Mouse (Mus musculus): ENCODE measurements at regions not wholly inside any gene's neighbourhood (a gene's known extent, or its start where the extent isn't known, plus 50 kb on each side); places are given as distances from the start of the nearest gene placed in this dataset.

DNA sequence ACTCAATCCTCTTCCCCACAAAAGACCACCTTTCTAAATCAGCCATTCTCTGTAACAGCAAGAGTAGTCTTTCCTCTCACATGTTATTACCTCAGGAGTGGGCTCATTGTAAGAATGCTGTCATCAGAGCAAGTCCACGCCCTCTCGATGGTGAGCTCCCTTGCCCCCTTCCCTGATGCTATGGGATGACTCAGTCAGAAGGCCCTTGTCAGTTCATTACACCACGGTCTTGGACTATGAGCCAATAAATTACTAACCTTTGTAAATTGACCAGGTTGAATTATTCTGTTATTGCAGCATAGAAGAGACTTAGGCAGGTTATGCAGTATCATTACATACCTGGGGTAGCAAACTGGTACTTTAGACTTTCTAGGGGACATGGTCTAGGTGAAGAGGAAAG lies 237.4 kb upstream of the Klf4 start:
- Histone ChIP-seq H3K27ac (replicated peaks; ENCODE audit: low read depth, low read length) (no peak overlapping the region), H3K4me1 (ENCODE audit: control insufficient read depth, insufficient read depth, insufficient read length, low read length) (no peaks in the 10 kb centered on the region), H3K4me3 (ENCODE audit: insufficient read depth, low read depth, low read length) (no peak overlapping the region)

DNA sequence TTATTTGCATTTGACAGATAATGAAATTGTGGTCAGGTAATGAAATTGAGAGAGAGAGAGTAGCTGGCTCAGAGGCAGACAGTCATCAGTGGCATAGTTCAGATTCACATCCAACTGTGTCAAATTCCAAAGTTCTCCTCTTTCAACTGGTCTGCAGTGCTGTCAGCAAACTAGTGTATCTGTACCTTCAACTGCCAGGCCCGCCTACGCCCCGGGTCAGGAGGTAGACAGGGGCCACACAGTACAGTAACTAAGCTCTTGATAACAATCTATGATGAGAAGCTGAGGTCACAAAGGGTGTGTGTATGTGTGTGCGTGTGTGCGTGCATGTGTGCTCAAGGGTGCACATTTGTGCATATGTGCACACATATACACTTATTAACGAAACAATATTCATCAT lies 236.1 kb upstream of the Klf4 start:
- H3K4me3 ChIP-seq (ENCODE audit: insufficient read depth, low read depth, low read length): no peak overlapping the region
- no peak overlapping the region for H3K27ac ChIP-seq (replicated peaks; ENCODE audit: low read depth, low read length)
- no peaks in the 10 kb centered on the region for H3K4me1 ChIP-seq (ENCODE audit: control insufficient read depth, insufficient read depth, insufficient read length, low read length)

DNA sequence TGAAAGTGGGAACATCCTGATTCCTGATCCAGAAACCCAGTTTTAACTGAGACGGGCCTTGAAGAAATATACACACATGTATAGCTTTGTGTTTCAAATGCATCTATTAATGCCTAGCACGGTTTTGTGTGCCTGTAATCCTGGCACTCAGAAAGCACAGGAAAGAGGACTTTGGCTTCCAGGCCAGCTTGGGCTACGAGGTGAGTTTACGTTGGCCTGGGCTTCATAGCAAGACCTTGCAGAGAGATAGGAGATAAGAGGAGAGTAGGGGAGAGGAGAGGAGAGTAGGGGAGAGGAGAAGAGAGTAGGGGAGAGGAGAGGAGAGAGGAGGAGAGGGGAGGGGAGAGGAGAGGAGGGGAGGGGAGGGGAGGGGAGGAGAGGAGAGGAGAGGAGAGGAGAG lies 234.9 kb upstream of the Klf4 start:
- no peaks in the 10 kb centered on the region for H3K4me1 ChIP-seq (ENCODE audit: control insufficient read depth, insufficient read depth, insufficient read length, low read length)
- H3K4me3 ChIP-seq (ENCODE audit: insufficient read depth, low read depth, low read length): no peak overlapping the region

DNA sequence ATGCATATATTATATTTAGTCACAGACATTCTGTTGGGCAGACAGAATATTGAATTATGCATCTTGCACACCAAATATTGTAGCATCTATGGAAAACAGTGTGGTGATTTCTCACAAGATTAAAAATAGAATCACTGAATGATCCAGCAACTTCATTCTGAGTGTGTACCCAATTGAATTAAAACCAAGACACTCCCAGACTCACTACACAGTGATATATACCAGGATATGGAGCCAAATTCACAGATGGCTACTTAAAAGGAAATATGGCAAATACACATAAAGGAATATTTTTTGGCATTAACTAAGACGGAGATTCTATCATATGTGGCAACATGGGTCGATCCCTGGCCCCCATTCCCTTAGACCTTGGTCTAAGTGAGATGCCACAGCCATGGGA lies 233.5 kb upstream of the Klf4 start:
- Histone ChIP-seq H3K27ac (replicated peaks; ENCODE audit: low read depth, low read length) (no peak overlapping the region), H3K4me3 (ENCODE audit: insufficient read depth, low read depth, low read length) (no peak overlapping the region), H3K4me1 (ENCODE audit: control insufficient read depth, insufficient read depth, insufficient read length, low read length) (no peaks in the 10 kb centered on the region)

More for the DNA sequence above, 234.9 kb upstream of the Klf4 start:
- H3K27ac ChIP-seq (replicated peaks; ENCODE audit: low read depth, low read length): no peak overlapping the region

GRCm38 (mm10) chr4:55763112-55763511 lies 230.8 kb upstream of the Klf4 start:
- H3K27ac ChIP-seq (replicated peaks; ENCODE audit: low read depth, low read length): no peak overlapping the region
- no peaks in the 10 kb centered on the region for H3K4me1 ChIP-seq (ENCODE audit: control insufficient read depth, insufficient read depth, insufficient read length, low read length)
- no peak overlapping the region for H3K4me3 ChIP-seq (ENCODE audit: insufficient read depth, low read depth, low read length)

DNA sequence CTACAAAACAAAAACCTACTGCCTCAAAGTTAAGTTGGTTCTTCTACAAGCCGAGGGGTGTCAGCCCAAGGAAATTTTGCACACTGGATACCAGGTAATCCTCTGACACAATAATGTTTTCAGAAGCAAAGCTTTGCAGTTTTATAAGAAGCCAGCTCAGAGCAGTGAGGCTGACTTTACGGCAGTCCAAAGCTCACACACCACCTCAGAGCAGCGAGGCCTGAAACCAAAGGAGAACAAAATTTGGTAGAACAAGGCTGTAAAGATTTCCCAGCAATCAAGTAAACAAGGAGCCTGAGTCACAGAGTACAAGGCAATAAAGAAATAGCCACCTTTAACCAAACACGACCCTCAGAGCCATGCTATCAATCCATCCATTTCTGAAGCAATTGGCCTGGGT lies 230.1 kb upstream of the Klf4 start:
- Histone ChIP-seq H3K4me3 (ENCODE audit: insufficient read depth, low read depth, low read length) (no peak overlapping the region), H3K27ac (replicated peaks; ENCODE audit: low read depth, low read length) (no peak overlapping the region), H3K4me1 (ENCODE audit: control insufficient read depth, insufficient read depth, insufficient read length, low read length) (no peaks in the 10 kb centered on the region)

DNA sequence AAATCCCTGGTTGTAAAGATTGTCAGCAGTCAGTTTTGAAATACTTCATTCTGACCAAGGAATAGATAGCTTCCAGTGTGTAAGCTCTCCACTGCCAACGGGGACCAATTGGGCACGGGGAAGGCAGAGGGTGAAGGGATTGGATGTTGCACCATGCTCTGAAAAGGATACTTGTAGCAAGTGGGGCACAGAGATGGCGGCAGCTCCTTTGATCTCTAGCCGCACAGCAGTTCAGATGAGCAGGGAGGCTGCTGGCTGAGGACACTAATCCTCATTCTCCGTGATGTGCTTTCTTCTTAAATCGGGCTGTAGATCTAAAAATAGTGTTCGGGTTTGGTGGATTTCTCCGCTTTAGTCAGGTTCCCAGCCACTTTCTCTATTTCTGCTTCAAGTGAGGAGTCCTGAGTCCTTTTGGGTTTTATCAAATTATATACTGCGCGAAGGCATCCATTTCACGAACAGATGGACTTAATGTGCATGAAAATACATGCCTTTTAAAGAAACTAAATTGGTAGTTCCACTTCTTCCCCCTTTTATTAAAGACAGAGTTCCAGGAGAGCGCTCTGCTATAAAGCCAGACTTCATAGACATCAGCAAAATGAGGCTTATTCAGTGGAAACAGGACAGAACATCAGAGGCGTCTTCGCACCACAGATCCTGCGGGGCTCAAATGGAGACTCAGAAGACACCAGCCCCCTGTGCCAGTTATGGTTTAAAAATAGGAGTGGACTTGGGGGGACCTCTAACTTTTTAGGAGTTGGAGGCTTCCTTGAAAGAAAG lies 225.1 kb upstream of the Klf4 start:
- Histone ChIP-seq H3K4me3 (ENCODE audit: insufficient read depth, low read depth, low read length) (no peak overlapping the region), H3K27ac (replicated peaks; ENCODE audit: low read depth, low read length) (no peak overlapping the region), H3K4me1 (ENCODE audit: control insufficient read depth, insufficient read depth, insufficient read length, low read length) (no peaks in the 10 kb centered on the region)

GRCm38 (mm10) chr4:55749949-55750600 lies 217.8 kb upstream of the Klf4 start:
- H3K4me3 ChIP-seq (ENCODE audit: insufficient read depth, low read depth, low read length): no peak overlapping the region
- 0 out of 2 replicates have a peak overlapping the region, but pooled peaks have one; percentile 15 for H3K27ac ChIP-seq (replicated peaks; ENCODE audit: low read depth, low read length)
- no peaks in the 10 kb centered on the region for H3K4me1 ChIP-seq (ENCODE audit: control insufficient read depth, insufficient read depth, insufficient read length, low read length)

DNA sequence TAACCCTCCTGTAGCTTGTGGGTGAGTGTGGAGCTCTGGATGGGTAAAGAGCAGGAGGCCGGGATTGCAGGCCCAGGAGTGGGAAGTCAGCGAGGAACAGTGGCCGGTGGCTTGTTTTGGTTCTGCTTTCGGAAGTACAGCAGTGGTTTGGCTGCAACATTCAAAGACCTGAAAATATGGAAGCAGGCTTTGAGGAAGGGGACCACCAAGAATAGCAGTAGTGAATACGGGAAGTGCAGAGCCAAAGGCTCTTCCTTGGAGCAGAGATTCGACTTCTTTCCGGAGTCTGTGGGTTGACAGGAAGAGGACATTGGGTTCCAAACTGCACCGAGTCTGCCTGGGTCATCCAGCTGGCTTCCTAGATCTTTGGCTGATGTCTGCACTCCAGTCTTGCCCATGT lies 209.1 kb upstream of the Klf4 start:
- H3K4me3 ChIP-seq (ENCODE audit: insufficient read depth, low read depth, low read length): no peak overlapping the region
- H3K27ac ChIP-seq (replicated peaks; ENCODE audit: low read depth, low read length): peak overlapping the region; percentile 50
- H3K4me1 ChIP-seq (ENCODE audit: control insufficient read depth, insufficient read depth, insufficient read length, low read length): 0 out of 2 replicates have a peak, but pooled peaks cover 6% of the 10 kb centered on the region

- H3K27ac ChIP-seq (replicated peaks; ENCODE audit: low read depth, low read length): no peak overlapping the region
- no peak overlapping the region for H3K4me3 ChIP-seq (ENCODE audit: insufficient read depth, low read depth, low read length)
- 0 out of 2 replicates have a peak, but pooled peaks cover 6% of the 10 kb centered on the region for H3K4me1 ChIP-seq (ENCODE audit: control insufficient read depth, insufficient read depth, insufficient read length, low read length)
Observed at GRCm38 (mm10) chr4:55740062-55740461, 207.8 kb upstream of the Klf4 start.

- no peak overlapping the region for H3K27ac ChIP-seq (replicated peaks; ENCODE audit: low read depth, low read length)
- H3K4me3 ChIP-seq (ENCODE audit: insufficient read depth, low read depth, low read length): no peak overlapping the region
- H3K4me1 ChIP-seq (ENCODE audit: control insufficient read depth, insufficient read depth, insufficient read length, low read length): 0 out of 2 replicates have a peak, but pooled peaks cover 6% of the 10 kb centered on the region
Observed at GRCm38 (mm10) chr4:55738714-55739113, 206.4 kb upstream of the Klf4 start.

- Histone ChIP-seq H3K4me1 (ENCODE audit: control insufficient read depth, insufficient read depth, insufficient read length, low read length) (no peaks in the 10 kb centered on the region; the same call in 1 of the 2 replicates), H3K4me3 (ENCODE audit: insufficient read depth, low read depth, low read length) (no peak overlapping the region), H3K27ac (replicated peaks; ENCODE audit: low read depth, low read length) (no peak overlapping the region)
Observed at GRCm38 (mm10) chr4:55735453-55735852, 203.2 kb upstream of the Klf4 start.

DNA sequence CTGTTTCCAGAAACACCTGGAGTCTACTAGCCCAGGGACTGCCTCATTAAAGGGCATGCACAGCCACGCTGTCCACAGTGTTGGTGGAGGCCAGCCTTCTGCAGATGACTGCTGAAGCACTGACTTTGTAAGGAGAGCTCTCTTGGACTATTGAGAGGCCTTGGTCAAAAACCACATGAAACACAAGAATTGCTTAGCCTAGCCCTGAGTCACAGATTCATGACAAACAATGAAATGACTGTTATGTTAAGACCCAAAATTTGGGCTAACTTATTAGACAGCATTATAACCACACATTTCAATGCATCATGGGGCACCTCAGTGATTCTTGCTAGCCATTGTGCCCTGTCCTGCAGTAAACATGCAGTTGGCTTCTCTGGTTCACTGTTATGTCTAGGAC lies 202.1 kb upstream of the Klf4 start:
- Histone ChIP-seq H3K4me3 (ENCODE audit: insufficient read depth, low read depth, low read length) (no peak overlapping the region), H3K27ac (replicated peaks; ENCODE audit: low read depth, low read length) (no peak overlapping the region), H3K4me1 (ENCODE audit: control insufficient read depth, insufficient read depth, insufficient read length, low read length) (no peaks in the 10 kb centered on the region; the same call in 1 of the 2 replicates)

DNA sequence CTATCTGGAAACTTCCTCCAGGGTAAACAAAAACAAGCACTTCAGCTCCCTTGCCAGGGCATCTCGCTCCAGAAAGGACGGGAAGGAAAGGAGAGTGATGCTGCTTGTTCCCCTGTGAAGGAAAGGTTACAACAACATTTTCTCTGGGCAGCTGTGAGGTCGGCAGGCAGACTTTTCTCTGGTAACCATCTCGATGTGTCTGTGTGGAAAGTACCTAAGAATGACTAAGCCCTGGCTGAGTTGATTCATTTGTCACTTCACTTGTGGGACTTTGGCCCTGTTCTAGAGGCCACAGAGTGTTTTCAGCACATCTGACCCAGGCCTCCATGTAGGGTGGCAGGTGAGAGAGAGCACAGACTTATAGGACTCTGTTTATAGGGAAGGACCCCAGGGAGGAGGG lies 201.0 kb upstream of the Klf4 start:
- Histone ChIP-seq H3K27ac (replicated peaks; ENCODE audit: low read depth, low read length) (no peak overlapping the region), H3K4me1 (ENCODE audit: control insufficient read depth, insufficient read depth, insufficient read length, low read length) (no peaks in the 10 kb centered on the region; the same call in 1 of the 2 replicates)

GRCm38 (mm10) chr4:55732006-55732405 lies 199.7 kb upstream of the Klf4 start:
- H3K4me1 ChIP-seq (ENCODE audit: control insufficient read depth, insufficient read depth, insufficient read length, low read length): no peaks in the 10 kb centered on the region; the same call in 1 of the 2 replicates
- no peak overlapping the region; the same call in 1 of the 2 replicates for H3K27ac ChIP-seq (replicated peaks; ENCODE audit: low read depth, low read length)
- H3K4me3 ChIP-seq (ENCODE audit: insufficient read depth, low read depth, low read length): no peak overlapping the region

More for the DNA sequence above, 201.0 kb upstream of the Klf4 start:
- no peak overlapping the region for H3K4me3 ChIP-seq (ENCODE audit: insufficient read depth, low read depth, low read length)

GRCm38 (mm10) chr4:55730266-55730665 lies 198.0 kb upstream of the Klf4 start:
- Histone ChIP-seq H3K27ac (replicated peaks; ENCODE audit: low read depth, low read length) (no peak overlapping the region), H3K4me3 (ENCODE audit: insufficient read depth, low read depth, low read length) (no peak overlapping the region), H3K4me1 (ENCODE audit: control insufficient read depth, insufficient read depth, insufficient read length, low read length) (no peaks in the 10 kb centered on the region; the same call in 1 of the 2 replicates)
